Mouse (Mus musculus) embryonic fibroblast, embryonic 13.5 days (primary cell): ENCODE data around the gene Zfp691. TPM values are rescaled to one million over a fixed set of nuclear protein-coding genes. Genes with fewer than 3 reads are reported as not detected.

Source experiments
- H3K27ac ChIP-seq: 2 replicates; pipeline ENCODE4 v1.5.1; 2012; ENCODE audit warnings: low read length, control low read depth, inconsistent platforms; ENCODE audit not compliant: insufficient read depth
- H3K4me1 ChIP-seq: 2 replicates; pipeline ENCODE4 v1.6.1; 2011; ENCODE audit warnings: low read length; ENCODE audit not compliant: control insufficient read depth, insufficient read depth
- H3K4me3 ChIP-seq: 2 replicates; pipeline ENCODE4 v1.5.1; 2011; ENCODE audit warnings: mild to moderate bottlenecking, control low read depth, low read length; ENCODE audit not compliant: insufficient read depth
- CTCF ChIP-seq: IDR thresholded peaks from 2 replicates; pipeline ENCODE4 v1.5.1; 2011; ENCODE audit warnings: mild to moderate bottlenecking, control low read depth, low read length, moderate library complexity, borderline replicate concordance; ENCODE audit not compliant: insufficient read depth
- POLR2A ChIP-seq: IDR thresholded peaks from 2 replicates; pipeline ENCODE4 v1.6.1; 2011; ENCODE audit warnings: low read depth, mild to moderate bottlenecking, control low read depth, low read length, moderate library complexity
- polyA plus RNA-seq: library from polyadenylated mRNA; stranded (reverse); fragments of >200 nt; gene quantifications from 2 replicates; pipeline ENCODE4 v1.2.4, GENCODE M21; 2011; ENCODE audit warnings: low read depth; ENCODE audit not compliant: missing spikeins, insufficient read length

Zfp691 gene
- polyA plus RNA-seq, 1 experiment, result 9.0 TPM

DNA sequence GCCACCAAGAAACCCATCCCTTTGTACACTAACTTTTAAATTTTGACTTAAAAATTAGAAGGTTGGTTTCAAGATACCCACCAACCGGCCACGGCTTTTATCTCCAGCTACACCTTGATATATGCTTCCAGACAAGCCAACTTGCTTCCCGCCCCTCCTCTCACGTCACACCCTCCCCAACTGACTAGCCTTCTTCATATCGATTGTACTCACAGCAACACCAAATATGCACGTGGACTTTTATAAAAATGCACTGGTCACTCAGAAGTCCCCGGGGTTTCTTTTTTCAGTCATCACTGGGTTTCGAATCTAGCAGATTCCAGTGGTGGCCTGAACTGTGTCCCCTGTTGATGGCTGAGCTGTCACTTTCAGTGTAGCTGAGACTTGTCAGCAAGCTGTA lies 16.6 kb upstream of the Zfp691 start:
- Histone ChIP-seq H3K4me1 (0 out of 2 replicates have a peak, but pooled peaks cover 5% of the 10 kb centered on the region), H3K27ac (no peak overlapping the region), H3K4me3 (no peak overlapping the region)
- TF ChIP-seq POLR2A, result no peak
- no peak for TF ChIP-seq CTCF

DNA sequence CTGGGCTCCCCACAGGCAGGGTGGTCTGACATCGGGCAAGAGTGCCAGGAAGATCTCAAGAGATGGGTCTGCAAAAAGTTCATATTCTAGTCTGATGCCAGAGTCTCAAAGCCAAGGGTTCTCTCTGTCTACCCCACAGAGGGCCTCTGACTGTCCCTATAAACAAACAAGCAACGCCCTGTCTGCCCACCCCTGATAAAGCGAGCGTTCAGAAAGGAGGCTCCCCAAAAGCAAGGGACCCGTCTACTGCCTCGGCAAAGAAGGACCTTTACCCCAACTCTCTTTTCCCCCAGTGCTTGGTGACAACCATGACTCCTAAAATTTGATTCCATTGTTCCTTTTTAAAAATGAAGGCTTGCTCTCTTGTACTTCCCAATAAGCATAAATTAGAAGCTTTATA lies 15.9 kb upstream of the Zfp691 start, which contains the start of gene Ermap:
Gene Ermap (minus strand): TSS at position 148 of the 400 bp plus-strand sequence.
- H3K4me1 ChIP-seq, result 0 out of 2 replicates have a peak, but pooled peaks cover 5% of the 10 kb centered on the region
- TF ChIP-seq CTCF (no peak), POLR2A (no peak)
- no peak within 1 kb of the TSS for H3K4me3 ChIP-seq
- H3K27ac ChIP-seq, result no peak within 1 kb of the TSS

DNA sequence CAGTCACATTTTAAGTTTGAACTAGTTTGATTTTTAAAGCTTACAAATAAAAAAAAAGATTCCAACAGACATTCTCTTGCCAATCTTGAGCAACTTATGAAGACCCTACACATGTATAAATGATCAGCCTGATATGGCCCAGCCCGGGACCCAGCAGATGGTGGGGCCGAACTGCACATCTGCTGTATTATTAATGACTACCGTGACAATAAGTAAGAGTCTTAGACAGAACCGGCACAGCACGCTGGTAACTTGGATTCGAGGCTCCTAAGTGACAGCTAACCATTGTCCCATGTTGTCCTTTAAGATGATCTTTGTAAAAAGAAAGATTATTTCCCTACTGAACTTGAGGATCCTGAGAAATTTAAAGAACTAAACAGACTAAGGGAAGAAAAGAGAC lies 15.4 kb upstream of the Zfp691 start:
- no peak overlapping the region for H3K4me3 ChIP-seq
- TF ChIP-seq POLR2A (no peak), CTCF (no peak)
- H3K27ac ChIP-seq, result no peak overlapping the region
- H3K4me1 ChIP-seq, result 0 out of 2 replicates have a peak, but pooled peaks cover 2% of the 10 kb centered on the region

DNA sequence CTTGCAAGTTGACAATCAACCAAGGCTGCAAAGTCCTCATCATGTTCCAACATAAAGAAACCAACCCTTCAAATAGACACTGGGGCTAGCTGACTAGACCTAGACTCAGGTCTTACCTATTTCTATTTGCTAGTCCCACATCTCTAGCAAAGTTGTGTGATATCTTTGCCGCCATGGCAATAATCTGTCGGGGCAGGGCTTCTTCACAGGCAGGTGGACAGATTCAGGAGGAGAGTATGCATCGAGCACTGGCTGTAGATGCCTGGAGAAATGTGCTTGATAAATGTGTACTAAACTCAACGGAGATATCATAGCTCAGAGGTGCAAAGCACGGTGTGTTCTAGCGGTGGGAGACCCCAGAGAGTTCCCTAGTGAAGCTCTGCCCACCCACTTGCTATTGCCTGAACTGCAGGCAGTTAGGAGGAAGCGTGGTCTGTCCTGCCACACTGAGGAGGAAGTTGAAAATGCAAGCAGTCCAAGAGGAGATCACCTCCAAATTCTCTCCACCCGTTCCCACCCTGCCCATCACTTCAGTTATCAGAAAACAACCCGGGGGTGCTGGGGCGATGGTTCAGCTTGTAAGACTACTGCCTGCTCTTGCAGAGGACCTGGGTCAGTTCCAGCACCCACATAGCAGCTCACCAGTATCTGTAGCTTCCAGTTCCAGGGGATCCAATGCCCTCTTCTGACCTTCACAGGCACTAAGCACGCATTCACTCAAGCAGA lies 14.2 kb upstream of the Zfp691 start:
- Histone ChIP-seq H3K4me3 (no peak overlapping the region), H3K4me1 (no peaks in the 10 kb centered on the region)
- no peak for TF ChIP-seq CTCF

DNA sequence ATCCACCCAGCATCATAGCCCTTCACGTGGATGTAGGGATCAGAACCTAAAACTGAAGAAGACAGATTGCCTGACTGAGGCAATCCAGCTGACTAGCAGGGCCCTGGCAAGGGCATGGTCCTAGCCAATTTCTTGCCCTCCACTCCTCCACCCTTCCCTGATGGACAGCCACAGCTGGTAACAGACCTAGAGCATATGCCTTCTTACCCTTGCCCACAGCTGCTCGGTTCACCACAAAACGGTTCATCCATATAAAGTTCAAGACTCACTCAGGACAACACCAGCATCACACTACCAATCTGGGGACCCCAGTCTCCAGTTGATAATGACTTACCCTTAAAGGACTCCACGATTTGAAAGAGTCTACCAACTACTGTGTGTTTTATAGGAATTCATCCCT lies 11.8 kb upstream of the Zfp691 start:
- Histone ChIP-seq H3K27ac (no peak overlapping the region), H3K4me1 (no peaks in the 10 kb centered on the region), H3K4me3 (no peak overlapping the region)
- no peak for TF ChIP-seq POLR2A
- no peak for TF ChIP-seq CTCF

More for the DNA sequence above, 14.2 kb upstream of the Zfp691 start:
- no peak overlapping the region for H3K27ac ChIP-seq

DNA sequence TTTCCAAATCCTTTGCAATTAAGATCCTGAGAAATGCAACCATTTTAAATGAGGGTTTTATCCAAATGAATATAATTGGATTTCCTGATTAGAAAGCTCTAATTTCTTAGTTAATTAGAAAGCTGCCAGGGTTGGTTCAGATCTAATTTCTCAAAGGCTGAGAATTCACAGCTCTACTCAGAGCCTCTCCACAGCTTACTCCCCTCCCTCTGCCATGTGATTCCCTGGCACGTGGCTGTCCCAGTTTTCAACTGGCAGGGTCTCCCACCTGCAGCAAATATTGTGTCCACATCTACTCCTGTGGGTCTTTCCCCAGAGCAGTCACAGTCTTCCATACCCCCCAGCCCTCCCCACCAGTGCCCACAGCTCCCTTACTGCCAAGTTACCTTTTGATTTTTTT lies 9.5 kb upstream of the Zfp691 start:
- TF ChIP-seq CTCF (no peak), POLR2A (no peak)
- Histone ChIP-seq H3K4me1 (no peaks in the 10 kb centered on the region), H3K4me3 (no peak overlapping the region), H3K27ac (no peak overlapping the region)

DNA sequence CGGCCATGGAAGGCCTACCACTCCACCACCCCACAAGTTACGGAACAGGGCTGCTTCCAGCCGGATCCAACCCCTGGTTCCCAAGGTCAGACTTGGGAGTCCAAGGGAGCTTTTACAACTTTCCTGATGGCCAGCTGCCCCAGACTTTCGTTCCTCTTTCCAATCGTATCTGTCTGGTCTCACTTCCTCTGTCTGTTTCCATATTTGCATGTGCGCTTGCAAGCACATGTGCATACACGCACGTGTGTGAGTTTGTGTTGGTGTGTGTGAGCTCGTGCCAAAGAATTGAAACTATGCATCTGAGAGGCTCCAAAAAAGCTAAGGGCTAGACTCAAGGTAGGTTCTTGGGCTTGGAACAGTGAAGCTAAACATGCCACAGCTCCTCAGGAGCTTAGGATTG lies 7.5 kb upstream of the Zfp691 start:
- Histone ChIP-seq H3K4me1 (no peaks in the 10 kb centered on the region), H3K4me3 (no peak overlapping the region), H3K27ac (no peak overlapping the region)
- TF ChIP-seq POLR2A, result no peak
- no peak for TF ChIP-seq CTCF

DNA sequence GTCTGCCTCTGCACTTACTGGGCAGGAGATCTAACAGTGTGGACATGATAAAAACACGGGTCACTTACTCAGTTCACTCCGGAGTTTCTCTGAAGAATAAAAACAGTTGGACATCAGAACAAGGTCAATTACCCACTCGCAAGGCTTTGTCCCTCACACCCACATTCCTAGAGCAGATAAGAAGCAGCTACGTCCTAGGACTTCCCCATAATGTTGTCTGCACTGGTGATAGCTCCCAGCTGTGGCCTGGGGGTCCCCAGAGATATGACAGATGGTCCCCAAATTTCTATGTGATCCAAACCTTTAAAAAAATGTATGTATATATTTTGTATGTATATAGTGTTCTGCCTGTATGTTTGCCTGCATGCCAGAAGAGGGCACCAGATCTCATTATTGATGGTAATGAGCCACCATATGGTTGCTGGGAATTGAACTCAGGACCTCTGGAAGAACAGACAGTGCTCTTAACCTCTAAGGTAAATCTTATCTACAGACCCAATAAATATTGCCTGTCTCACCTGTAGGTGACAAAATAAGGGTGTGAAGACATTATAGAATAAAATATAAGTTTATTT lies 6.2 kb upstream of the Zfp691 start:
- TF ChIP-seq CTCF, result no peak
- no peak for TF ChIP-seq POLR2A
- Histone ChIP-seq H3K4me3 (no peak overlapping the region), H3K27ac (no peak overlapping the region), H3K4me1 (no peaks in the 10 kb centered on the region)

DNA sequence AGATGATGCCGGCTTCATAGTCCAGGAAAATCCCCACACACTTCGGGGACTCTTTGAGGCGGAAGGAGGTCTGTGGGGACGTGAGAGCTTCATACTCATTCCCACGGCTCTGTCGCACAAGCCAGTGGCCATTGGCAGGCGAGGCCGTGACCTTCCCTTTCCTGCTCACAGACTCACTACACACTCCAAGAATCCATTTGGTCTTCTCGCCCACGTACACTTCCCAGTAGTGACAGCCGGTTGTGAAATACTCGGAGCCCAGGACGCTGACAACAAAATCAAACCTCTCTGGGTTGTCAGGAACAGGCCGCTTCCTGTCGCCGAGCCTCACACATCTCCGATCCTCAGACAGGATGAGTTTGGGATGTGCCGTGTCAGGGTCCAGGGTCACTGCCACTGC lies 4.3 kb upstream of the Zfp691 start:
- TF ChIP-seq CTCF (no peak), POLR2A (no peak)
- no peaks in the 10 kb centered on the region for H3K4me1 ChIP-seq
- H3K27ac ChIP-seq, result no peak overlapping the region
- no peak overlapping the region for H3K4me3 ChIP-seq

DNA sequence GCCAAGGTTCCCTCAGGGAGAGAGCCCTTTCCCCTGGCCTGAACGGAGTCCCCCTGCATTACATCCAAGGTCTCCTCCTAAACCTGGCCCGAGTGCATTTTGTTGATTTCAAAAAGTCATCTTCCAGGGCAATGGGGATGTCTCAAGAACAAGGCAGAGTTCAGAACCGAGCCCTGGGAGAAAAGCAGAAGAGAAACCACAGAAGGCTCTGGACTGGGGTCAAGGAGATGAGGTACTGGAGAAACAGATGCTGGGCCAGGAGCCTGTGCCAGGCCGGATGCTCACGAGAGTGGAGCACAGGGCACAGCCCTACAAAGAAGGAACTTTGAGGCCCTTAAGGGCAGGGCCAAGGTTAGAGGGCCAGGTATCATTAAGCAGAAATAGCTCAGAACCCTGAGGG lies 3.7 kb upstream of the Zfp691 start:
- Histone ChIP-seq H3K4me1 (no peaks in the 10 kb centered on the region), H3K4me3 (no peak overlapping the region), H3K27ac (no peak overlapping the region)
- TF ChIP-seq CTCF (no peak), POLR2A (no peak)
